Mouse (Mus musculus): ENCODE data around the gene Six4. TPM values are rescaled to one million over a fixed set of nuclear protein-coding genes. Genes with fewer than 3 reads are reported as not detected.

Six4 gene
- polyA plus RNA-seq, 1 experiment from 2014 or later, result not detected

- no peaks in the 10 kb centered on the region for H3K4me1 ChIP-seq (ENCODE audit: insufficient read depth)
- WGBS (ENCODE audit: insufficient replicate concordance), result 66% methylated on average over 3 of the region's 3 CpGs
- no peak overlapping the region for H3K27ac ChIP-seq (ENCODE audit: low read depth)
- no peaks in the 10 kb centered on the region for H3K27me3 ChIP-seq (ENCODE audit: insufficient read depth, low read length)
- no peak for DNase-seq
- TF ChIP-seq CTCF (IDR thresholded peaks at IDR 0.05; ENCODE audit: low read depth) (no peak), EP300 (IDR thresholded peaks at IDR 0.05; ENCODE audit: low read depth) (no peak)
- ATAC-seq, result no peak
- H3K4me2 ChIP-seq (ENCODE audit: low read depth, low read length), result no peak overlapping the region
- H3K36me3 ChIP-seq (replicated peaks; ENCODE audit: insufficient read depth, low read length), result no peaks in the 10 kb centered on the region
- H3K9ac ChIP-seq (replicated peaks), result no peak overlapping the region
- H3K9me3 ChIP-seq (ENCODE audit: low read length), result no peaks in the 10 kb centered on the region
- no peak overlapping the region for H3K4me3 ChIP-seq (ENCODE audit: low read depth, low read length)
These were observed 27.5 kb upstream of the Six4 start for GRCm38 (mm10) chr12:73140732-73141131.

GRCm38 (mm10) chr12:73125250-73125649 lies 12.0 kb upstream of the Six4 start:
- DNase-seq (no peak), ATAC-seq (no peak)
- Histone ChIP-seq H3K27me3 (ENCODE audit: insufficient read depth, low read length) (no peaks in the 10 kb centered on the region), H3K4me2 (ENCODE audit: low read depth, low read length) (no peak overlapping the region), H3K4me1 (ENCODE audit: insufficient read depth) (0 out of 2 replicates have a peak, but pooled peaks cover 4% of the 10 kb centered on the region), H3K36me3 (replicated peaks; ENCODE audit: insufficient read depth, low read length) (no peaks in the 10 kb centered on the region), H3K9ac (replicated peaks) (no peak overlapping the region), H3K27ac (ENCODE audit: low read depth) (no peak overlapping the region), H3K9me3 (ENCODE audit: low read length) (no peaks in the 10 kb centered on the region), H3K4me3 (ENCODE audit: low read depth, low read length) (no peak overlapping the region)
- no peak for TF ChIP-seq EP300 (IDR thresholded peaks at IDR 0.05; ENCODE audit: low read depth)
- no peak for TF ChIP-seq CTCF (IDR thresholded peaks at IDR 0.05; ENCODE audit: low read depth)
- 71% methylated on average over 4 of the region's 4 CpGs for WGBS (ENCODE audit: insufficient replicate concordance)

DNA sequence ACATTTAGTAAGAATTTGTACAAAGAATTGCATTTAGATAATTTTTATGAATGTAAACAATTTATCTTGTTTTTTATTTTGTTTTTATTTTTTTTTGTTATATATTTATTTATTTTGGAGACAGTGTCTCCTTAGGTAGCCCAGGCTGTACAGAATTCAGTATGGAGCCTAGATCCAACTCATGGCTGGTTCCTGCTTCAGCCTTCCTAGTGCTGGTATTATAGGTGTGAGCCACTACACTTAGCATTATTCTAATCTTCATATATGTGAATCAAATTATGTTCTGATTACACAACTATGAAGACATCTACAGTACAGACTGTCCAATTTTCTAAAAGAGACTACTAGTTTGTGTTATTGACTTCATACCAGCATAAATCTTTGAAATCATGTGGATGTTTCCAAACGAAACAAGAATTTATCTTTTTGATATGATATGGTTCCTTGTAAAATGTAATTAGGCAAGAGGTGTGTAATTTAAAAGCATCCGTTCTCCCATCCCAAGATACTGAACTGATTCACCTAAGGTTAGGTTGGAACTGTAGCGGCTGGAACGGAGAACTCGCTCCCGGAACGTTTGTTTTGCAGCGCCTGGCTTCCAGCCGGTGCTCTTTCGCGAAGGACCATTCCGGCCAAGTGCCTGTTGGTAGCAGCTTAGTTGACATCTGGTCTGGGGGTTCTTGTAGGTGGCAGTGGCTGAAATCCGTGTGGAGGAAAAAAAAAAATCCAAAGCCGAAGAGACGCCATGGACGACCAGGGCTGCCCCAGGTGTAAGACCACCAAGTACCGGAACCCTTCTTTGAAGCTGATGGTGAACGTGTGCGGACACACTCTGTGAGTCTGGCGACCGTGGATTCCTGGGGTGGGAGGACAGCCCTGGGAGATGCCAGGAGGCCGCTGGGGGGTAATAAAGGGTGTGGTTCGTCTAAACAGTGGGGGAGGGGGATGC lies 10.1 kb upstream of the Six4 start, which contains the start of gene Mnat1:
TSS of gene Mnat1 (plus strand) at position 625 of the 949 bp plus-strand sequence.
- ATAC-seq, result peak; percentile 86
- Histone ChIP-seq H3K36me3 (replicated peaks; ENCODE audit: insufficient read depth, low read length) (no peaks in the 10 kb centered on the region), H3K9ac (replicated peaks) (peak within 1 kb of the TSS; percentile 72), H3K4me1 (ENCODE audit: insufficient read depth) (0 out of 2 replicates have a peak, but pooled peaks cover 4% of the 10 kb centered on the region), H3K27me3 (ENCODE audit: insufficient read depth, low read length) (no peaks in the 10 kb centered on the region), H3K27ac (ENCODE audit: low read depth) (peak within 1 kb of the TSS; percentile 36; the same call in 1 of the 2 replicates), H3K4me3 (ENCODE audit: low read depth, low read length) (peak within 1 kb of the TSS; percentile 86), H3K9me3 (ENCODE audit: low read length) (no peaks in the 10 kb centered on the region), H3K4me2 (ENCODE audit: low read depth, low read length) (peak within 1 kb of the TSS; percentile 77)
- TF ChIP-seq CTCF (IDR thresholded peaks at IDR 0.05; ENCODE audit: low read depth) (no peak), EP300 (IDR thresholded peaks at IDR 0.05; ENCODE audit: low read depth) (0 out of 2 replicates have a peak, but pooled peaks have one; percentile 24)
- peak; percentile 86 for DNase-seq
- WGBS (ENCODE audit: insufficient replicate concordance), result 2% methylated on average over 23 of the region's 23 CpGs

GRCm38 (mm10) chr12:73112326-73113087 lies 749 bp downstream of the Six4 start:
- 0 out of 2 replicates have a peak overlapping the region, but pooled peaks have one; percentile 9 for H3K9ac ChIP-seq (replicated peaks)
- H3K4me2 ChIP-seq (ENCODE audit: low read depth, low read length), result peak overlapping the region; percentile 90
- H3K4me1 ChIP-seq (ENCODE audit: insufficient read depth), result 0 out of 2 replicates have a peak, but pooled peaks cover 3% of the 10 kb centered on the region
- peak overlapping the region; percentile 57 for H3K4me3 ChIP-seq (ENCODE audit: low read depth, low read length)
- peaks cover 53% of the 10 kb centered on the region for H3K27me3 ChIP-seq (ENCODE audit: insufficient read depth, low read length)
- H3K36me3 ChIP-seq (replicated peaks; ENCODE audit: insufficient read depth, low read length), result no peaks in the 10 kb centered on the region
- under 1% methylated on average over 64 of the region's 71 CpGs for WGBS (ENCODE audit: insufficient replicate concordance)
- no peak overlapping the region for H3K27ac ChIP-seq (ENCODE audit: low read depth)
- peak; percentile 25 for DNase-seq
- TF ChIP-seq CTCF (IDR thresholded peaks at IDR 0.05; ENCODE audit: low read depth) (no peak), EP300 (IDR thresholded peaks at IDR 0.05; ENCODE audit: low read depth) (no peak)
- 0 out of 2 replicates have a peak, but pooled peaks have one; percentile 35 for ATAC-seq
- no peaks in the 10 kb centered on the region for H3K9me3 ChIP-seq (ENCODE audit: low read length)

DNA sequence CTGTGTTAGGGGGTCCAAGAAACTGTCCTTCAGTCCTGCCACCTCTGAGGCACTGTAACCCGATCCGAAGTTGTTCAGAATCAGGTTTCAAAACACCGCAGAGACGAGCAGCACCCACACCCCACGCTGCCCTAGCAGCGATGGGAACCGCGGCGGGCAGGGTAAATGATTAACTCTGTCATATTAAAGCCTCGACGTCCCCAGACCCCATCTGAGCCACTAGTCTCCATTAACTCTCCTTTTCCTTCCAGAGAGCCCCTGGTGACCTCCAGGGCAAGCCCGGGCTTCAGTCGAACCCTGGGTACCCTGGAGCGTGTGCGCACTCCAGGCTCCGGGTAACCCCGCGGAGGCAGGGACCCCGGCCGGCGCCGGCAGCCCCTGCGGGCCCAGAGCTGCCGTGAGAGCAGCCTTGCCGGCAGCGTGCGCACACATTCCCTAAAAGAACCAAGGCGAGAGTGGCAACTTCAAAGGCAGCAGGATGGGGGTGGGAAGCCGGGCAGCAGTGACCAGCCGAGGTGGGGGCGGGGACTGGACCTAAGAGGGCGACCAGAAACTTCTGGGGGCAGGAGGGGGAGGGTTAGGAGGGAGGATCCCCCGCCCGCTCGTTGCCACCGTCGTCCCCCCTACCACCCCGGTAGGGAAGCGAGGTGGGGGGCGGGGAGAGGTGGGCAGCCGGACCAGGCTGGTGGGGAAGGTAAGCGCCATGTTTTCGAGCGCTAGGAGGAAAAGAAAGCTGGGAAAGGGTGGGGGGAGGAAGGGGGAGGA lies 1.5 kb downstream of the Six4 start:
- H3K4me1 ChIP-seq (ENCODE audit: insufficient read depth), result 0 out of 2 replicates have a peak, but pooled peaks cover 3% of the 10 kb centered on the region
- no peaks in the 10 kb centered on the region for H3K9me3 ChIP-seq (ENCODE audit: low read length)
- DNase-seq (peak; percentile 29), ATAC-seq (peak; percentile 42; the same call in 1 of the 2 replicates)
- under 1% methylated on average over 39 of the region's 44 CpGs for WGBS (ENCODE audit: insufficient replicate concordance)
- no peak overlapping the region; the same call in 1 of the 2 replicates for H3K9ac ChIP-seq (replicated peaks)
- TF ChIP-seq CTCF (IDR thresholded peaks at IDR 0.05; ENCODE audit: low read depth) (no peak), EP300 (IDR thresholded peaks at IDR 0.05; ENCODE audit: low read depth) (no peak)
- H3K27me3 ChIP-seq (ENCODE audit: insufficient read depth, low read length), result peaks cover 53% of the 10 kb centered on the region
- no peaks in the 10 kb centered on the region for H3K36me3 ChIP-seq (replicated peaks; ENCODE audit: insufficient read depth, low read length)
- peak overlapping the region; percentile 90 for H3K4me2 ChIP-seq (ENCODE audit: low read depth, low read length)
- H3K4me3 ChIP-seq (ENCODE audit: low read depth, low read length), result peak overlapping the region; percentile 57
- H3K27ac ChIP-seq (ENCODE audit: low read depth), result no peak overlapping the region

Data from liver, postnatal 0 days (tissue).